Mouse (Mus musculus): Measurements from ENCODE around the gene Dlg1. TPM values are rescaled to one million over a fixed set of nuclear protein-coding genes. Genes with fewer than 3 reads are reported as not detected.

Dlg1 gene
- 100 to 1,000 TPM; 103 TPM for total RNA-seq (2021)

GRCm38 (mm10) chr16:31663379-31664286 lies at the start of gene Dlg1:
Dlg1 (plus strand) TSS chr16:31663443.
- peak; percentile 69 to 92 for DNase-seq (ENCODE audit: extremely low spot score in 1 of 2, low spot score in 2 of 2)
- intact Hi-C loops (cut with DNase I): no loop called here

- intact Hi-C loops (cut with DNase I): no loop called here
- DNase-seq (ENCODE audit: extremely low spot score in 1 of 2, low spot score in 2 of 2): no peak
Observed at GRCm38 (mm10) chr16:31616382-31616781, 46.9 kb upstream of the Dlg1 start.

DNA sequence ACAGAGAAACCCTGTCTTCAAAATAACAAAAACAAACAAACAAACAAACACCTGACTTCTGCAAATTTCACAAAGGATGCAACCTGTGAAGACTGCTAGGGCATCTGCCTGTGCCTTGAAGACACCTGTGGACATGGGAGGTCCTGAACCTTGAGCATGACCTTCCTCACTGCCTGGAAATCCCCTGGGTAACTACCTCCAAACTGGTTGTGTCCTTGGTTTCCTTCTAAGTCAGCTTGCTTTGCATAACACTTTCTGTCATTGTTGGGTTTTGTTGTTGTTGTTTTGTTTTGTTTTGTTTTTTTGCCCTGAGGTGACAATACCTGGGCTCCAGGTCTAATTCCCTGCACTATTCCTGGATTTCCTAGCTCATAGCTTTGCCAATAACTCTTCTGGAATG lies 46.1 kb upstream of the Dlg1 start:
- intact Hi-C loops (cut with DNase I): no loop called here
- DNase-seq (ENCODE audit: extremely low spot score in 1 of 2, low spot score in 2 of 2): no peak

GRCm38 (mm10) chr16:31617823-31618371 lies 45.3 kb upstream of the Dlg1 start:
- intact Hi-C loops (cut with DNase I): no loop called here
- DNase-seq (ENCODE audit: extremely low spot score in 1 of 2, low spot score in 2 of 2): peak in 1 of 2 experiments; percentile 82

DNA sequence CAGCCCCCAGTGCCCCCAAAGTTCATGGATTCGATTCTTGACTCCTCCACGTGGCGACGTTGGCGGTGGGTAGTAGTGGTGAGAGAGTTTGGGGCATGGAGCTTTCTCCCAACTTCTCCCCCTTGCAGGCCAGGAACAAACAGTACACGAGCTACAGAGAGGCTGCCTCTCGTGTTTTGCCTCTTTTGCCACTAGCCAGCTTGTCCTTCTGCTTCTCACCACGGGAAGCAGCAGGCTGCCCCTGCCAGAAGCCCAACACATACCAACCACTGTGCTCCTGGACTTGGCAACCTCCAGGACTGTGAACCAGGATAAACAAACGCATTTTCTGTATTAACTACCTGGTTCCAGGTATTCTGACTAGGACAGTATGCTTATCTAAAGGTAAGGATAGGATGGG lies 44.6 kb upstream of the Dlg1 start:
- no peak for DNase-seq (ENCODE audit: extremely low spot score in 1 of 2, low spot score in 2 of 2)
- intact Hi-C loops (cut with DNase I): no loop called here

DNA sequence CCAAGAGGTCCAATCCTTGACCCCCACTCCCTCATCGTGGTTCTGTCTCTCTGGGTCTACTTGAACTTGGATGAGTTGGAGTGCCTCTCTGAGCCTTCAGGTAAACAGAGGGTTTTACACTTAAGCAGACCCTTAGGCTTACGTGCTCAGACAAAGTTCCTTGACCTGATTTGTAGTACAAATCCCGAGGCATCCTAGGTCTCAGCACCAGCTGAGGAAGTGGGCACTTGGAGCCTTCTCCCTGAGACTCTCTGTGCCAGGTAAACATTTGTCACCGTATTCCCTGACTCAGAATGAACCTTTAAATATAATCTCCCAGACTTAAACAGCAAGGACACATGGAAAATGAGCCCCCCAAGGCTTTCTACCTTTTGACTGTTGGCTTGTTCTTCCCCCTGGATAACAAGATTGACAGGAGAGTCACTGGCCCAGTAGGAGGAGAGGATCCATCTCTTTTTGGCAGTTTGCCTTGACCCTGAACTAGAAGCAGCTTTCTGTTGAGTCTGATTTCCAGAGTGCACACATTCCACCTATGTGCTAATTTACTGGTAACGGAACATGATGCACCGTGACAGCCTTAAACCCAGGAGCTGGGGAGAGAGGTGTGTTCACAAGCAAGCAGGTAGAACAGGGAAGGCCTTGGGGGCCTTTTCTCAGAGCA lies 43.4 kb upstream of the Dlg1 start:
- intact Hi-C loops (cut with DNase I): no loop called here
- DNase-seq (ENCODE audit: extremely low spot score in 1 of 2, low spot score in 2 of 2): no peak

DNA sequence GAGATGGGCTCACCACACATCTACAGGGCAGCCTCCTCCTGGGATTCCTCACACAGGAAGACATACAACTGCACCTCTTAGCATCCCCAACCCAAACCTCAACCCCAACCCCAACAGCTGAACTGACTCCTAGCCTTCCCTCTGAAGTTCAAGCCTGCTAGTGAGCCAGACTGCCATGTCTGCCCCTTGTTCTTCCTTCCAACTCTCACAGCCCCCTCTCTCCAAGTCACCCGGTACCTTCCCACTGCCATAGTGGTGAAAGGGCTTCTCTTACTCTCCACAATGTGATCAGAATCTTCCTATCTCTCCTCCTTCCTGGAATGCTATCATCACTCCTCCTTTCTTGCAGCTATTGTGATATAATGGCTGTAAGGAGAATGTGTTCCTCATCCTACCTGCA lies 40.9 kb upstream of the Dlg1 start:
- intact Hi-C loops (cut with DNase I): no loop called here

GRCm38 (mm10) chr16:31623136-31623535 lies 40.1 kb upstream of the Dlg1 start:
- intact Hi-C loops (cut with DNase I): no loop called here
- no peak for DNase-seq (ENCODE audit: extremely low spot score in 1 of 2, low spot score in 2 of 2)

More for the DNA sequence above, 40.9 kb upstream of the Dlg1 start:
- DNase-seq (ENCODE audit: extremely low spot score in 1 of 2, low spot score in 2 of 2): no peak

DNA sequence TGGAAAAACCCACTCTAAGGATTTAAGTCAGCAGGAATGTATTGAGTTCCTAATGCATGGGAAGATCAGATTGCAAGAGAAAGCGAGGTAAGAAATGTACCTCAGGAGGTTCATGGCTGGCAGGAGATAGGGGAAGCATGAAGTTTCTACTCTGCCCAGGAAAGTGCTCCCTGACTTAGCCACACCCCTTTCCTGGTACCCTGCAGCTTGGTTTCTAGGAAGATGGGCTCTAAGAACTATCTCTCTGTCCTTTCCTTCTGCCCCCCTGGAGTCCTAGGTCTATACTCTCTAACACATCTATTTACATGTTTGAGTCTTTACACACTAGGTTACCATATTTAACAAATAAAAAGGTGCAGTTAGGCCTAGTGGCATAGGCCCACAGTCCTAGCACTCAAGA lies 38.5 kb upstream of the Dlg1 start:
- intact Hi-C loops (cut with DNase I): no loop called here
- no peak for DNase-seq (ENCODE audit: extremely low spot score in 1 of 2, low spot score in 2 of 2)

DNA sequence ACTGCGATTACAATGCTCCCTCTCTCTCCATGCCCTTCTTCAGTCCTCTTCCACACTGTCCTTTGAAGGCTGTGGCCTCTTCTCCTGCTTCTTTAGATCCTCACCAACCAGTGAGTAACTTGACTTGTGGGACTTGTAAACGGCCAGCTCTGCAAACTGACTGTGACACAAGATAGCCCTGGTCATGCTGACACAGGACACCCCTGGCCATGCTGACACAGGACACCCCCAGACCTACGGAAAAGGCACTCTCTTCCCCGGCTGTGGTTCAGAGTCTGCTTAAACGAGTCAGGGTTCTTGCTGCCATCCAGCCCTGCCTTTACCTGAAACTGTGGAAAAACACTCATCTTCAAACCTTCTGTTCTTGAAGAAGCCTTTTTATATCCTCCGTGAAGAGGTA lies 36.9 kb upstream of the Dlg1 start:
- DNase-seq (ENCODE audit: extremely low spot score in 1 of 2, low spot score in 2 of 2): no peak
- intact Hi-C loops (cut with DNase I): no loop called here

DNA sequence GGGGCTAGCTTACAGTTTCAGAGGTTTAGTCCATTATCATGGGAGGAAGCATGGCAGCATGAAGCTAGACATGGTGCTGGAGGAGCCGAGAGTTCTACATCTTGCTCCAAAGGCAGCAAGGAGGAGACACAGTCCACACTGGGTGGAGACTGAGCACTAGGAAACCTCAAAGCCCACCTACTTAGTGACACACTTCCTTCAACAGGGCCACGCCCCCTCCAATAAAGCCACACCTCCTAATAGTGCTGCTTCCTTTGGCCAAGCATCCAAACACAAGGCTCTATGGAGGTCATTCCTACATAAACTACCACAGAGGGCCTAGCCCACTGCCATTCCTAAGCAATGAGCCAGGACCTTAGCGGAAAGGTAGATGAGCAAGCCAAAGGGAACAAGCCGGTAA lies 32.9 kb upstream of the Dlg1 start:
- intact Hi-C loops (cut with DNase I): no loop called here
- no peak for DNase-seq (ENCODE audit: extremely low spot score in 1 of 2, low spot score in 2 of 2)

GRCm38 (mm10) chr16:31631046-31631445 lies 32.2 kb upstream of the Dlg1 start:
- intact Hi-C loops (cut with DNase I): no loop called here
- DNase-seq (ENCODE audit: extremely low spot score in 1 of 2, low spot score in 2 of 2): no peak

- DNase-seq (ENCODE audit: extremely low spot score in 1 of 2, low spot score in 2 of 2): no peak
- intact Hi-C loops (cut with DNase I): no loop called here
Observed at GRCm38 (mm10) chr16:31634371-31634770, 28.9 kb upstream of the Dlg1 start.

DNA sequence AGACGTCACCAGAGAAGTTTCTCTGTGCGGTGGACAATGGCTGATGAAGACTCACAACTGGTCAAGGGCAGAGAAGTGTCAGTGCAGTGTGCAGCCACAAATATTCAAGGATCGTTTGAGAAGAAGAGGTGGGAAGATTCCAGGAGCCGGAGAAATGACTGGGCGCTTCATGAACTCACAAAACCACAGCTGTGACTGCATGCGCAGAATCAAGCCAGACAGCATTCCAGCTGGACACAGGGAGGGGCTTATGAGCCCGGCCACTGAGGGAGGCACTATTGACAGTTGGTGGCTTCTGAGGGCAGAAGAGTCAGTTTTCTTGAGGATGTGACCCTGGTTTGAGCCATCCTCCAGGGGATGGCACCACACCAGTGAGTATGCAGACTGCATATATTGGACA lies 24.9 kb upstream of the Dlg1 start:
- no peak for DNase-seq (ENCODE audit: extremely low spot score in 1 of 2, low spot score in 2 of 2)
- intact Hi-C loops (cut with DNase I): no loop called here

GRCm38 (mm10) chr16:31639946-31640345 lies 23.3 kb upstream of the Dlg1 start:
- DNase-seq (ENCODE audit: extremely low spot score in 1 of 2, low spot score in 2 of 2): no peak
- intact Hi-C loops (cut with DNase I): no loop called here

GRCm38 (mm10) chr16:31641776-31642175 lies 21.5 kb upstream of the Dlg1 start:
- DNase-seq (ENCODE audit: extremely low spot score in 1 of 2, low spot score in 2 of 2): no peak
- intact Hi-C loops (cut with DNase I): no loop called here

DNA sequence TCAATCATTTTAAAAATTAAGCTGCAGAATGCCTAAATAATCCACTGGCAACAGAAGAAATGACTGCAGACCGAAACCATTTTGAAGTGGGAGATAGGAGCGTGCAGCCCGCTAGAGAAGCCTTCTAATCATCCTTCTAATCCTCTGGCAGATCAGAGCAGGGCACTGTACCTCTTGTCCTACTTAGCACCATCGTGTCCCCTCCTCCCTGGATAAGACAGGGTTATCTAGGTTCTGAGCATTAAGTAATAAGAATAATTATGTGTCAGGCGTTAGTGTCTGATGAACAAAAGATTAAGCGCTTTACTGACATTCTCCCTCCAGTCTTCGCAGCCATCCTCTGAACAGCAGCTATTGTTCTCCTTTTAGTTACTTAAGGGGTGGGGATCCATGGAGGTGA lies 16.0 kb upstream of the Dlg1 start:
- DNase-seq (ENCODE audit: extremely low spot score in 1 of 2, low spot score in 2 of 2): no peak
- intact Hi-C loops (cut with DNase I): no loop called here

DNA sequence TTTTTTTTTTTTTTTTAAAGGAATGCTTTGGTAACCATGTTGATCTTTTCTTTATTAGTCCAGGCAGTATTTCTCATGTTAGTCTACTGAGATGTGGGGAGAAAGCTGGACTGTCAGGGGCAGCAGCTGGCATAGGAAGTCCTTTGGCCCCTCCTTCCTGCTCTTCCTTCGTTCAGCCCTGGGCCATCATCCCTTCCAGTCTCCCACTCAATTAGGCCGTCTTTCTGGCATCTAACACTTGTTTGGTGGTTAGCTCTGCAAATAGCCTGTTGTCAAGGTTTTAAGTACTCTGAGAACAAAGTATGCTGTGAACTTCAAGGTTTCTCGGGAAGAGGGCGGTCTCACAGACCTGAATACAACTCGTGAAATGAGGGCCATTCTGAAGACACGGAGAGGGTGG lies 12.5 kb upstream of the Dlg1 start:
- no peak for DNase-seq (ENCODE audit: extremely low spot score in 1 of 2, low spot score in 2 of 2)
- intact Hi-C loops (cut with DNase I): no loop called here

DNA sequence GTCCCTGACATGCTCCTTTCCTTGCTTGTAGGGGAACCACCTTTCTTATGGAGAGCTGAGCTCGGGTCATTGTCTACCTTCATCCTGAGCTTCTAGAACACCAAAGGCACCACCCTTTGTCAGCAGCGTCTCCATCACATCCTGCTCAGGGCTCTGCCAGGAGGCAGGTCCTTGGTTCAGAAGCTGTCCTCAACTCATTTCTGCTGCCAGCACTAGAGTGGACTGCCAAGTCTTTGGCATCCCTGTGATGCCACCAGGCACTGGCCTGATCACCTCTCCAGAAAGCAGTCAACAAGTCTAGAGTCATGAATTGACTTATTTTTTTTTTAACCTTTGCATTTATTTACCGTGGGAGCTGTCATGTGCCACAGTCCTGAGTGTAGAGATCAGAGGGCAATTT lies 11.7 kb upstream of the Dlg1 start:
- no peak for DNase-seq (ENCODE audit: extremely low spot score in 1 of 2, low spot score in 2 of 2)
- intact Hi-C loops (cut with DNase I): no loop called here

All from left cerebral cortex, postnatal 10 days (tissue).